Mouse (Mus musculus): ENCODE data around the gene Frmd4b.

DNA sequence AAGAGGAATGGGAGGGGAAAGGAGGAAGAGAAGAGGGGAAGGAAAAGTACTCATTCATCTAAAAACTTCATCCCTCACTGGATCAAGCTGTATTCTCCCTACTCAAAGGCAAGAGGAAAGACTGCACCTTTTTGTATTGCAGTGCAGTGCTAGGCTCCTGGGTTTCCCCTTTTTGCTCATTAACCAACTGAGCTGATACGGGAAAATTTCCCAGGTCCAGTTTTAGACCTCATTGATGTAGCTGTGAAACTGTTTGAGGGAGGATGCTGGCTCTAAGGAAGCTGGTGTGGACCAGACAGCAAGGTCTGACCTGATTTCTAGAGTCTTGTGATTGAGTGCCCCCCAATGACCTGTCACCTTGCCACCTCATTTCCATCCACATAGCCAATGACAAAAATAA, 121.3 kb downstream of the Frmd4b start:
- no peak for TF ChIP-seq POLR2A (IDR thresholded peaks at IDR 0.05; ENCODE audit: borderline replicate concordance, extremely low read depth, low read depth, low read length)
- no peak for TF ChIP-seq CTCF (IDR thresholded peaks at IDR 0.05; ENCODE audit: insufficient read depth, low read length)
